Mouse (Mus musculus): ENCODE data around the gene St7.

DNA sequence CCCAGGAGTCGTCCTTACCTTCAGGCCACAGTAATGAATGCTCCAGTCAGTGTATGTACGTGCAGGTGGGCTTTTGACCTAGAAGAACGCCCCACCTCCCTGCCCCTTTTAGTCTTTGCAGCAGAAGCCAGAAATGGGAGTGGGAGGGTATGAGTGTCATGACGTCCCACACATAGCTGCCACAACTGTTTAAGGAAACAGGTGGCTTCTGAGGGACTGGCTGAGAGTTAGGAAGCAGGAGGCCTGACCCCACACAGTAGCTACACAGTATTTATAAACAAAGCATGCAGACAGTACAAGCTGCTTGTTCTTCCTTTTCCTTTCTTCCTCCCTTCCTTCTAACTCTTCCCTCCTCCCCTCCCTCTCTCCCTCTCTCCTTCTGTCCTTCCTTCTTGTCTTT is 135.6 kb downstream of the St7 start:
- TF ChIP-seq POLR2A (IDR thresholded peaks at IDR 0.05; ENCODE audit: low read depth, low read length) (no peak), CTCF (IDR thresholded peaks at IDR 0.05; ENCODE audit: borderline replicate concordance, insufficient read depth, low read length) (no peak)

All from embryonic fibroblast, embryonic 13.5 days (primary cell).